ENCODE assay signal across 7 mouse cellular contexts in the genomic region with DNA sequence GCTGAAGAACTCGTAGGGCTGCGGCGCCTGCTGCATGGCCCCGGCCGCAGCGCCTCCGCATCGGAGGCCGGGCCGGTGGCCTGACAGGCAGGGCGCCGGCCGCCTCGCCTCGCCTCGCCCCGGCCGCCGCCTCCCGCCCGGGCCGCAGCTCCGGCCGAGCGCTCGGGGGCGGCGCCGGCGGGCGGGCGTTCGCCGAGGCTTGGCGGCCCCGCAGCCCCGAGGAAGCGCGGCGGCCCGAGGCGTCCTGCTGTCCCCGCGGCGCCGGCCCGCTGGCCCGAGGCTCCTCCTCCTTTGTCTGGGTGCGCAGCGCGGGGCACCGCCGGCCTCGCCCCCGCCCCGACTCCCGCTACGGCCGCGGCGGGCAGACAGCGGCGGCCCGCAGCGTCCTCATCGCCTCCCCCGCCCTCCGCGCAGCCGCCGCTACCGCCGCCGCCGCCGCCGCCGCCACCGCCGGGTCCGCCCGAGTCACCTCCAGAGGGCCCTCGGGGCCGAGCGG. TPM values are rescaled to one million over a fixed set of nuclear protein-coding genes. Genes with fewer than 3 reads are reported as not detected.
DNase-seq lines count a peak whose midpoint lies in the region; ATAC-seq and TF ChIP-seq lines count a peak whose summit lies in the region.

A gene (minus strand): TSS at position 287 of the 496 bp plus-strand sequence.

- no peaks in the 10 kb centered on the region for H3K27me3 ChIP-seq in hindbrain, embryonic 12.5 days
- H3K27me3 ChIP-seq in lung, postnatal 0 days (replicated peaks; ENCODE audit: insufficient read depth, low read length), result no peaks in the 10 kb centered on the region

- TF ChIP-seq EP300 in lung, postnatal 0 days (IDR thresholded peaks at IDR 0.05), result no peak

- TF ChIP-seq CTCF in lung, postnatal 0 days (IDR thresholded peaks at IDR 0.05), result no peak

- no peaks in the 10 kb centered on the region for H3K36me3 ChIP-seq in hindbrain, embryonic 12.5 days
- H3K36me3 ChIP-seq in lung, postnatal 0 days (ENCODE audit: insufficient read depth, low read length), result no peaks in the 10 kb centered on the region

- no peaks in the 10 kb centered on the region for H3K9me3 ChIP-seq in hindbrain, embryonic 12.5 days (replicated peaks)
- no peaks in the 10 kb centered on the region for H3K9me3 ChIP-seq in lung, postnatal 0 days (ENCODE audit: low read length)

- H3K9ac ChIP-seq in hindbrain, embryonic 12.5 days, result peak within 1 kb of the TSS; percentile 96
- H3K9ac ChIP-seq in lung, postnatal 0 days (replicated peaks; ENCODE audit: low read depth), result peak within 1 kb of the TSS; percentile 98

- peak; percentile 50 for DNase-seq in ZHBTc4 (ENCODE audit: low read depth, low spot score)
- peak; percentile 68 for DNase-seq in cerebellum, adult 8-10 months
- peak; percentile 22 to 31 for DNase-seq in frontal cortex, postnatal 25 days (ENCODE audit: low spot score in 2 of 2)
- peak; percentile 39 to 41 for DNase-seq in layer of hippocampus, postnatal 14 days (ENCODE audit: low spot score in 2 of 2)
- peak; percentile 78 for DNase-seq in lung, postnatal 0 days (ENCODE audit: low spot score)
- peak; percentile 60 for DNase-seq in ovary, adult 18-20 months (ENCODE audit: low spot score)

- H3K27ac ChIP-seq in hindbrain, embryonic 12.5 days, result peak within 1 kb of the TSS; percentile 97
- peak within 1 kb of the TSS; percentile 99 for H3K27ac ChIP-seq in lung, postnatal 0 days (ENCODE audit: low read length)

- whole genome bisulfite sequencing in hindbrain, embryonic 12.5 days, result 0% methylated on average over 50 of the region's 85 CpGs
- 3% methylated on average over 37 of the region's 85 CpGs for WGBS in lung, postnatal 0 days

- peak; percentile 89 for ATAC-seq in hindbrain, embryonic 12.5 days (ENCODE audit: low FRiP score)
- peak; percentile 82 for ATAC-seq in lung, postnatal 0 days

- H3K4me1 ChIP-seq in hindbrain, embryonic 12.5 days, result peaks cover 9% of the 10 kb centered on the region
- peaks cover 5% of the 10 kb centered on the region; the same call in 1 of the 2 replicates for H3K4me1 ChIP-seq in lung, postnatal 0 days (ENCODE audit: insufficient read depth, low read depth, low read length)

- H3K4me3 ChIP-seq in hindbrain, embryonic 12.5 days, result peak within 1 kb of the TSS; percentile 94
- H3K4me3 ChIP-seq in lung, postnatal 0 days (ENCODE audit: low read depth, low read length), result peak within 1 kb of the TSS; percentile 98

- H3K4me2 ChIP-seq in hindbrain, embryonic 12.5 days (replicated peaks), result peak within 1 kb of the TSS; percentile 85
- H3K4me2 ChIP-seq in lung, postnatal 0 days (replicated peaks; ENCODE audit: low read depth, low read length), result peak within 1 kb of the TSS; percentile 76

RNA-seq across cellular contexts. Expression of the gene that starts here (rescaled TPM):
- 10.4 and 12.1 TPM in 2 replicates for polyA plus RNA-seq in hindbrain, embryonic 12.5 days (2016; fragmentation: Nextera tagmentation; extraction: Ambion mirVana)
- total RNA-seq in layer of hippocampus, postnatal 14 days (2021), result 10 to 100 TPM; 31.9 to 32.5 TPM
- 10.6 and 11.9 TPM in 2 replicates for polyA plus RNA-seq in lung, postnatal 0 days (2015; fragmentation: Nextera tagmentation; extraction: Ambion mirVana)

Comparison
In these comparisons a context has a peak if more than half of its experiments do, and no peak if none do; other contexts are left out.
1. Peak in every context shown above with its lines: DNase-seq, ATAC-seq, H3K4me3 ChIP-seq and H3K27ac ChIP-seq.
2. DNase-seq: peak in every context shown above with its lines; median percentile 78 in lung, postnatal 0 days; 68 in cerebellum, adult 8-10 months; 60 in ovary, adult 18-20 months; 50 in ZHBTc4; 40 in layer of hippocampus, postnatal 14 days; 26 in frontal cortex, postnatal 25 days.